Mouse (Mus musculus) heart, embryonic 11.5 days (tissue): ENCODE data around the gene Lnpep. TPM values are rescaled to one million over a fixed set of nuclear protein-coding genes. Genes with fewer than 3 reads are reported as not detected.
"Not testable (repeated sequence)": the region's sequence is repeated elsewhere in the genome, so short reads cannot be mapped to it uniquely, and the experiment has no call there.

Experiments
- ATAC-seq: fragments of 200-750 bp; cut with Nextera tagmentation; replicated peaks from 2 replicates; pipeline ENCODE4 v1.8.0; 2017; ENCODE audit warnings: moderate library complexity; ENCODE audit not compliant: insufficient number of reproducible peaks, low FRiP score, low TSS enrichment
- H3K27ac ChIP-seq: fragments of 300-500 bp; sonication (generic); 2 replicates; pipeline ENCODE4 v1.5.1; 2014; ENCODE audit warnings: mild to moderate bottlenecking, low read depth, low read length
- H3K27me3 ChIP-seq: fragments of 300-500 bp; sonication (generic); 2 replicates; pipeline ENCODE4 v1.6.1; 2014; ENCODE audit warnings: mild to moderate bottlenecking, low read length, mixed read lengths; ENCODE audit not compliant: control insufficient read depth, insufficient read depth
- H3K36me3 ChIP-seq: fragments of 300-500 bp; sonication (generic); 2 replicates; pipeline ENCODE4 v1.6.1; 2014; ENCODE audit warnings: mild to moderate bottlenecking, low read length, moderate library complexity, mixed read lengths; ENCODE audit not compliant: control insufficient read depth, insufficient read depth
- H3K4me1 ChIP-seq: fragments of 300-500 bp; sonication (generic); 2 replicates; pipeline ENCODE4 v1.6.1; 2014; ENCODE audit warnings: low read length; ENCODE audit not compliant: control insufficient read depth, insufficient read depth
- H3K4me2 ChIP-seq: fragments of 300-500 bp; sonication (generic); 2 replicates; pipeline ENCODE4 v1.6.1; 2014; ENCODE audit warnings: mild to moderate bottlenecking, moderate library complexity
- H3K4me3 ChIP-seq: fragments of 300-500 bp; sonication (generic); 2 replicates; pipeline ENCODE4 v1.5.1; 2014; ENCODE audit warnings: low read depth, low read length
- H3K9ac ChIP-seq: fragments of 300-500 bp; sonication (generic); 2 replicates; pipeline ENCODE4 v1.6.1; 2014; ENCODE audit warnings: mild to moderate bottlenecking, low read depth, low read length, moderate library complexity
- H3K9me3 ChIP-seq: fragments of 300-500 bp; sonication (generic); replicated peaks from 2 replicates; pipeline ENCODE4 v1.6.1; 2016; ENCODE audit warnings: low read length; ENCODE audit not compliant: control insufficient read depth
- WGBS: fragments of 180-500 bp; shearing (Covaris S2); extraction: QIAGEN DNeasy Blood & Tissue Kit; methylation state at CpG from one replicate; pipeline ENCODE4 v1.1.7; 2014; ENCODE audit not compliant: insufficient replicate concordance; 5-methylcytosine and 5-hydroxymethylcytosine counted together
- polyA plus RNA-seq: library from polyadenylated mRNA; unstranded; fragments of >200 nt; fragmentation: Nextera tagmentation; extraction: Ambion mirVana; gene quantifications from 2 replicates; pipeline ENCODE4 v1.2.1, GENCODE M21; 2014

Lnpep gene
- polyA plus RNA-seq, 1 experiment from 2014 or later, result 12.7 TPM

- Histone ChIP-seq H3K4me2 (no peak overlapping the region), H3K36me3 (no peaks in the 10 kb centered on the region)
- no peak for ATAC-seq
Measured at GRCm38 (mm10) chr17:17631985-17632384, 7.1 kb upstream of the Lnpep start.

GRCm38 (mm10) chr17:17628237-17628879, 3.5 kb upstream of the Lnpep start:
- H3K36me3 ChIP-seq, H3K9ac ChIP-seq, H3K27ac ChIP-seq, H3K4me2 ChIP-seq, H3K4me3 ChIP-seq, H3K27me3 ChIP-seq, H3K4me1 ChIP-seq, H3K9me3 ChIP-seq, ATAC-seq: not testable (repeated sequence)
- WGBS, result 92% methylated on average over 7 of the region's 7 CpGs

More at GRCm38 (mm10) chr17:17631985-17632384, 7.1 kb upstream of the Lnpep start:
- Histone ChIP-seq H3K4me3 (no peak overlapping the region), H3K27ac (no peak overlapping the region), H3K27me3 (no peaks in the 10 kb centered on the region), H3K4me1 (no peaks in the 10 kb centered on the region), H3K9me3 (no peaks in the 10 kb centered on the region), H3K9ac (no peak overlapping the region)

GRCm38 (mm10) chr17:17627558-17627957, 2.7 kb upstream of the Lnpep start:
- Histone ChIP-seq H3K27me3 (no peaks in the 10 kb centered on the region), H3K4me2 (no peak overlapping the region), H3K36me3 (no peaks in the 10 kb centered on the region), H3K27ac (no peak overlapping the region), H3K4me3 (no peak overlapping the region), H3K4me1 (peaks cover 3% of the 10 kb centered on the region; the same call in 1 of the 2 replicates), H3K9me3 (no peaks in the 10 kb centered on the region), H3K9ac (no peak overlapping the region)
- no peak for ATAC-seq
- 87% methylated on average over 2 of the region's 2 CpGs for WGBS

GRCm38 (mm10) chr17:17625887-17626679, 1.2 kb upstream of the Lnpep start:
- Histone ChIP-seq H3K9ac (peak overlapping the region; percentile 97), H3K4me2 (peak overlapping the region; percentile 79), H3K27ac (peak overlapping the region; percentile 100), H3K4me3 (peak overlapping the region; percentile 99), H3K27me3 (no peaks in the 10 kb centered on the region), H3K36me3 (no peaks in the 10 kb centered on the region), H3K4me1 (peaks cover 6% of the 10 kb centered on the region; the same call in 1 of the 2 replicates), H3K9me3 (no peaks in the 10 kb centered on the region)
- WGBS, result 37% methylated on average over 7 of the region's 7 CpGs
- ATAC-seq, result no peak

GRCm38 (mm10) chr17:17624421-17624956, 361 bp downstream of the Lnpep start:
- Histone ChIP-seq H3K27ac (peak overlapping the region; percentile 100), H3K4me3 (peak overlapping the region; percentile 99), H3K9ac (peak overlapping the region; percentile 97), H3K4me2 (peak overlapping the region; percentile 79), H3K9me3 (no peaks in the 10 kb centered on the region), H3K27me3 (no peaks in the 10 kb centered on the region), H3K4me1 (peaks cover 6% of the 10 kb centered on the region; the same call in 1 of the 2 replicates), H3K36me3 (no peaks in the 10 kb centered on the region)
- ATAC-seq, result peak; percentile 98
- WGBS, result under 1% methylated on average over 51 of the region's 51 CpGs

GRCm38 (mm10) chr17:17623890-17624420, 895 bp downstream of the Lnpep start:
- Histone ChIP-seq H3K9me3 (no peaks in the 10 kb centered on the region), H3K27ac (peak overlapping the region; percentile 100), H3K9ac (peak overlapping the region; percentile 97), H3K27me3 (no peaks in the 10 kb centered on the region), H3K4me2 (peak overlapping the region; percentile 79), H3K4me3 (peak overlapping the region; percentile 99), H3K4me1 (peaks cover 9% of the 10 kb centered on the region), H3K36me3 (no peaks in the 10 kb centered on the region)
- under 1% methylated on average over 42 of the region's 42 CpGs for WGBS
- peak; percentile 28 for ATAC-seq

- H3K27me3 ChIP-seq, result no peaks in the 10 kb centered on the region
- ATAC-seq, result no peak
- H3K9me3 ChIP-seq, result no peaks in the 10 kb centered on the region
- peak overlapping the region; percentile 79 for H3K4me2 ChIP-seq
- no peaks in the 10 kb centered on the region for H3K36me3 ChIP-seq
- H3K4me3 ChIP-seq, result peak overlapping the region; percentile 99
- H3K9ac ChIP-seq, result peak overlapping the region; percentile 97
- H3K27ac ChIP-seq, result peak overlapping the region; percentile 100
- H3K4me1 ChIP-seq, result peaks cover 13% of the 10 kb centered on the region
- 6% methylated on average over 7 of the region's 7 CpGs for WGBS
Measured at GRCm38 (mm10) chr17:17623221-17623889, 1.5 kb downstream of the Lnpep start.

GRCm38 (mm10) chr17:17622576-17622975, 2.3 kb downstream of the Lnpep start:
- no peak overlapping the region for H3K4me3 ChIP-seq
- peaks cover 19% of the 10 kb centered on the region for H3K4me1 ChIP-seq
- H3K36me3 ChIP-seq, result no peaks in the 10 kb centered on the region
- H3K27ac ChIP-seq, result no peak overlapping the region
- H3K9ac ChIP-seq, result no peak overlapping the region
- ATAC-seq, result no peak
- no peaks in the 10 kb centered on the region for H3K27me3 ChIP-seq
- no peaks in the 10 kb centered on the region for H3K9me3 ChIP-seq
- H3K4me2 ChIP-seq, result peak overlapping the region; percentile 37
- 94% methylated on average over 1 of the region's 1 CpGs for WGBS
